Mouse (Mus musculus) intestine, embryonic 14.5 days (tissue): ENCODE data around the gene Slc22a5. TPM values are rescaled to one million over a fixed set of nuclear protein-coding genes. Genes with fewer than 3 reads are reported as not detected.
"Not testable (repeated sequence)": the region's sequence is repeated elsewhere in the genome, so short reads cannot be mapped to it uniquely, and the experiment has no call there.

Source experiments
- ATAC-seq: fragments of 200-750 bp; cut with Nextera tagmentation; replicated peaks from 2 replicates; pipeline ENCODE4 v1.8.0; 2017; ENCODE audit warnings: low read depth, moderate number of reproducible peaks, moderate TSS enrichment, moderate library complexity; ENCODE audit not compliant: low FRiP score, low TSS enrichment
- DNase-seq: peaks from one replicate; pipeline ENCODE4 v3.0.0-alpha.2; 2018; ENCODE audit warnings: low spot score
- H3K27ac ChIP-seq: fragments of 300-500 bp; sonication (generic); 2 replicates; pipeline ENCODE4 v1.5.1; 2014; ENCODE audit warnings: low read depth, mild to moderate bottlenecking, control low read depth
- H3K27me3 ChIP-seq: fragments of 300-500 bp; sonication (generic); replicated peaks from 2 replicates; pipeline ENCODE4 v1.6.1; 2014; ENCODE audit warnings: low read length, control low read depth; ENCODE audit not compliant: control insufficient read depth, insufficient read depth
- H3K36me3 ChIP-seq: fragments of 300-500 bp; sonication (generic); 2 replicates; pipeline ENCODE4 v1.6.1; 2014; ENCODE audit warnings: low read length, control low read depth; ENCODE audit not compliant: control insufficient read depth, insufficient read depth
- H3K4me1 ChIP-seq: fragments of 300-500 bp; sonication (generic); replicated peaks from 2 replicates; pipeline ENCODE4 v1.6.1; 2014; ENCODE audit warnings: low read length, control low read depth, mixed read lengths; ENCODE audit not compliant: control insufficient read depth, insufficient read depth
- H3K4me2 ChIP-seq: fragments of 300-500 bp; sonication (generic); 2 replicates; pipeline ENCODE4 v1.6.1; 2014; ENCODE audit warnings: low read length
- H3K4me3 ChIP-seq: fragments of 300-500 bp; sonication (generic); 2 replicates; pipeline ENCODE4 v1.5.1; 2014; ENCODE audit warnings: low read depth, low read length, control low read depth, mixed read lengths
- H3K9ac ChIP-seq: fragments of 300-500 bp; sonication (generic); 2 replicates; pipeline ENCODE4 v1.6.1; 2014; ENCODE audit warnings: mild to moderate bottlenecking, low read length
- H3K9me3 ChIP-seq: fragments of 300-500 bp; sonication (generic); 2 replicates; pipeline ENCODE4 v1.6.1; 2016; ENCODE audit warnings: low read length, control low read depth; ENCODE audit not compliant: control insufficient read depth
- WGBS: fragments of 180-500 bp; shearing (Covaris S2); extraction: QIAGEN DNeasy Blood & Tissue Kit; methylation state at CpG from one replicate; pipeline ENCODE4 v1.1.7; 2014; 5-methylcytosine and 5-hydroxymethylcytosine counted together
- polyA plus RNA-seq: library from polyadenylated mRNA; unstranded; fragments of >200 nt; fragmentation: Nextera tagmentation; extraction: Ambion mirVana; gene quantifications from 2 replicates; pipeline ENCODE4 v1.2.1, GENCODE M21; 2014

Gene Slc22a5
- polyA plus RNA-seq, 1 experiment from 2014 or later, result 9.4 TPM

DNA sequence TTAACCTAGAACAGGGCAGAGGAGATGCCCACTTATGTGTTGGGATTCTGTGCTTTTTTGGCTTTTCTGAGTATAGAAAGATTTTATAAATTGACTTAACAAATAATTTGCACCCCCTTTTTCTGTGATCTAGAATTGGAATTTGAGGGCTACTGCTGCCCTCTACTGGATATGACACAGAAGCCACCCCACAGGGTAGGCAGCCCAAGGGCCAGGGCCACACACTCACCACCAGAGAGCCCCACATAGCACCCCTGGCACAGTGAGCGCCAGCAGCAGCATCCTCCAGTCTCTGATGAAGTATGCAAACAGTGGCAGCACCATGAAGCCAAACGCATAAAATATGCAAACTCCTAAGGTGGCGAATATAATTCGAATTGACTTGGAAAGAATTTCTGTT, 16.8 kb downstream of the Slc22a5 start:
- 0 out of 2 replicates have a peak, but pooled peaks have one; percentile 43 for ATAC-seq
- no peak overlapping the region for H3K4me2 ChIP-seq
- no peak overlapping the region for H3K4me3 ChIP-seq

DNA sequence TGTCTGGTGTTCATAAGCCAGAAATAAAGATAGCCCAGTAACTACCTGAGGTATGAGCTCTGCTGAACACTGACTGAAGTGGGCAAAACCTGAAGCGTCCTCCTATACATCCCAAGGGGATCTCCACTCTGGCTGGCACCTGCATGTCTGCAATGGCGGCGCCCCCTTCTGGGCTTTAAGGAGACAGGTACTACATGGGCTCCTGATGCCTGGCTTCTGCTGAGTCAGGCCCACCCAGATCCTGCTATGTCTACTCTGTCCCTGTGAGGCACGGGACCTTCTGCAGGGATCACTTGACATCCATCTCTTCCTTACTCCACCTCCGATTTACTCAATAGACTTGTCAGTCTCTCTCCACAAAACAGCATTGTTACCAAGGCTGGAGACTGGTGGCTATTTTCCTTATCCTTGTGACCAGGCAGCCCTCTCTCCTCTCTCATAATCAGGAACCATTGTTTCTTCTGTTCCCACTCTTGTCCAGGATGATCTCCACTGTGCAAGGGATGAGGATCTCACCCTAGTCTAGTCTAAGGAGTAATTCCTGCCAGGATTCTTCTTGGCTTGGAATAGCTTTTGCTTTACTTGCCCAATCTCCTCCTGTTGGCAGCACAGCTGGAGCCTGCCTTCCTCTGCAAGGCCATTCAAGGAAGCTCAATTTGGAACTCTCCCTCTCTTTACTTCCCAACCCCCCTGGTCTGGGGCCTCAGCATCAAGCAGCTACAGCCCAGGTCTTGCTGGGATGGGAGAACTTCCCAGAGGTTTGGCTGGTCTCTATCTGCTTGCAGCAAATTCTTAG, 17.4 kb downstream of the Slc22a5 start:
- not testable (repeated sequence) for ATAC-seq, H3K27me3 ChIP-seq, H3K4me2 ChIP-seq, H3K4me3 ChIP-seq, H3K4me1 ChIP-seq, H3K9ac ChIP-seq, H3K36me3 ChIP-seq, H3K9me3 ChIP-seq, DNase-seq, H3K27ac ChIP-seq
- 70% methylated on average over 5 of the region's 5 CpGs for WGBS

More for the DNA sequence above, 16.8 kb downstream of the Slc22a5 start:
- H3K36me3 ChIP-seq, result peaks cover 6% of the 10 kb centered on the region; the same call in 1 of the 2 replicates
- H3K4me1 ChIP-seq, result no peaks in the 10 kb centered on the region
- DNase-seq, result no peak
- H3K9me3 ChIP-seq, result no peaks in the 10 kb centered on the region
- H3K9ac ChIP-seq, result no peak overlapping the region
- H3K27ac ChIP-seq, result no peak overlapping the region
- H3K27me3 ChIP-seq, result no peaks in the 10 kb centered on the region
- WGBS, result 68% methylated on average over 4 of the region's 4 CpGs

- no peak overlapping the region for H3K9ac ChIP-seq
- no peaks in the 10 kb centered on the region for H3K4me1 ChIP-seq
- H3K27me3 ChIP-seq, result no peaks in the 10 kb centered on the region
- WGBS, result 92% methylated on average over 2 of the region's 2 CpGs
- H3K4me3 ChIP-seq, result no peak overlapping the region
- no peaks in the 10 kb centered on the region for H3K9me3 ChIP-seq
- H3K27ac ChIP-seq, result no peak overlapping the region
- DNase-seq, result no peak
- no peak overlapping the region for H3K4me2 ChIP-seq
- H3K36me3 ChIP-seq, result peaks cover 6% of the 10 kb centered on the region; the same call in 1 of the 2 replicates
- ATAC-seq, result no peak
Observed at GRCm38 (mm10) chr11:53871786-53872507, 19.5 kb downstream of the Slc22a5 start.

- H3K9ac ChIP-seq, result no peak overlapping the region
- 90% methylated on average over 5 of the region's 5 CpGs for WGBS
- ATAC-seq (no peak), DNase-seq (no peak)
- H3K4me3 ChIP-seq, result no peak overlapping the region
- H3K36me3 ChIP-seq, result peaks cover 6% of the 10 kb centered on the region; the same call in 1 of the 2 replicates
- no peak overlapping the region for H3K4me2 ChIP-seq
- H3K27ac ChIP-seq, result no peak overlapping the region
- H3K4me1 ChIP-seq, result no peaks in the 10 kb centered on the region
- no peaks in the 10 kb centered on the region for H3K27me3 ChIP-seq
- H3K9me3 ChIP-seq, result no peaks in the 10 kb centered on the region
Observed at GRCm38 (mm10) chr11:53869172-53869571, 22.3 kb downstream of the Slc22a5 start.

GRCm38 (mm10) chr11:53868323-53868722, 23.1 kb downstream of the Slc22a5 start:
- H3K4me3 ChIP-seq, H3K9ac ChIP-seq, H3K27ac ChIP-seq, H3K4me2 ChIP-seq, ATAC-seq, DNase-seq, H3K36me3 ChIP-seq, H3K9me3 ChIP-seq, H3K27me3 ChIP-seq, H3K4me1 ChIP-seq: not testable (repeated sequence)
- whole genome bisulfite sequencing, result 45% methylated on average over 5 of the region's 5 CpGs

DNA sequence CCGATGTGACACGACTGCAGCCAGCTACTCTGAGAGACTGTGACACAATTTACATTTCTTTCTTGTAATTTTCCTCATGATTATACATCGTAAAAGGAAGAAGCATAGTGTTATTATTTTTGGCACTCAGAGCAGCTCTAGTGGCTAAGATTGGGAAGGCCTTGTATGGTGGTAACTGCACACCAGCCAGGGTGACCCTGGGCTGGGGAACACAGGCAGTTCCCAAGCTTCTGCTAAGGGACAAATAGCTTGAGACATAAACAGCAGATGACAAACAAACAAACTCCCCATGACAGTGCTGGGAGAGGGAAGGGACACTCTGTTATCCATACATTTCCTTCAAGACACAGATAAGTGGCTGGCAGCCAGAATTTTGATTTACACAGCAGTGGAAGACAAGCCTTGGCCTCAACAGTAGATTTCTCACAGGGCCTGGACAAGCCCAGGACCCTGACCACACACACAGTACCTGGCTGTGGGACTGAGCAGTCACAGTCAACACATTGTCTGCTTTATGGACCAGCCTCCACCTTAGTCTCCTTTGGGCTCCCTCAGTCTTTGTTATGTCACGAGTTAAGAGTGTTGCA, 26.6 kb downstream of the Slc22a5 start:
- H3K4me2 ChIP-seq, H3K9ac ChIP-seq, H3K27me3 ChIP-seq, H3K27ac ChIP-seq, DNase-seq, H3K4me3 ChIP-seq, H3K36me3 ChIP-seq, ATAC-seq, H3K9me3 ChIP-seq, H3K4me1 ChIP-seq: not testable (repeated sequence)
- WGBS, result 93% methylated on average over 1 of the region's 4 CpGs

GRCm38 (mm10) chr11:53860944-53861343, 30.5 kb downstream of the Slc22a5 start:
- H3K4me2 ChIP-seq, H3K27me3 ChIP-seq, H3K9me3 ChIP-seq, H3K36me3 ChIP-seq, ATAC-seq, H3K4me1 ChIP-seq, H3K27ac ChIP-seq, DNase-seq, H3K4me3 ChIP-seq, H3K9ac ChIP-seq: not testable (repeated sequence)
- WGBS, result 79% methylated on average over 8 of the region's 9 CpGs

GRCm38 (mm10) chr11:53858761-53859580, 32.5 kb downstream of the Slc22a5 start, which contains the start of gene Gm12216:
Gm12216 (minus strand) TSS chr11:53859256.
- peak; percentile 87 for DNase-seq
- Histone ChIP-seq H3K4me2 (peak within 1 kb of the TSS; percentile 58), H3K9ac (peak within 1 kb of the TSS; percentile 61), H3K4me3 (peak within 1 kb of the TSS; percentile 50)
- not testable (repeated sequence) for H3K9me3 ChIP-seq, H3K27me3 ChIP-seq, H3K27ac ChIP-seq, H3K4me1 ChIP-seq, H3K36me3 ChIP-seq
- WGBS, result 12% methylated on average over 42 of the region's 50 CpGs
- ATAC-seq, result peak; percentile 51; the same call in 1 of the 2 replicates
